Mouse (Mus musculus) kidney, adult 10 weeks (tissue): ENCODE results near the gene Gmeb2. TPM values are rescaled to one million over a fixed set of nuclear protein-coding genes. Genes with fewer than 3 reads are reported as not detected.

Experiments used
- polyA plus RNA-seq: library from polyadenylated mRNA; stranded (reverse); fragments of 350-450 nt; fragmentation: Illumina TruSeq; extraction: RNeasy Lipid Tissue Mini Kit (QIAGEN cat#74804); gene quantifications from one replicate; pipeline ENCODE4 v1.2.3, GENCODE M21; 2014; ENCODE audit warnings: low read depth, low replicate concordance

The Gmeb2 gene
- polyA plus RNA-seq: 4.6 TPM

GRCm38 (mm10) chr2:181287958-181288350 lies at the start of gene Gmeb2:
Gene Gmeb2 (minus strand): TSS chr2:181288035.

GRCm38 (mm10) chr2:181319248-181320102 lies 31.6 kb upstream of the Gmeb2 start, which contains the start of gene Rtel1:
Gene Rtel1 (plus strand): TSS chr2:181319739.

GRCm38 (mm10) chr2:181314080-181314810 lies 26.4 kb upstream of the Gmeb2 start, which contains the start of gene Stmn3:
Gene Stmn3 (minus strand): TSS chr2:181314500.

GRCm38 (mm10) chr2:181241602-181242313 lies 46.1 kb downstream of the Gmeb2 start, which contains the start of gene Helz2:
Gene Helz2 (minus strand): TSS chr2:181242027.

GRCm38 (mm10) chr2:181219538-181220216 lies 68.2 kb downstream of the Gmeb2 start, which contains the start of gene Fndc11:
Gene Fndc11 (plus strand): TSS chr2:181220013.

GRCm38 (mm10) chr2:181213021-181213445 lies 74.8 kb downstream of the Gmeb2 start, which contains the start of gene Srms:
Gene Srms (minus strand): TSS chr2:181213185.

GRCm38 (mm10) chr2:181202422-181202821 lies 85.4 kb downstream of the Gmeb2 start, which contains the start of gene Ptk6:
Gene Ptk6 (minus strand): TSS chr2:181202789.

Other genes with a start within 250 kb of the Gmeb2 start
- 4.8 TPM for gene Chrna4, start 244.5 kb downstream of the Gmeb2 start, polyA plus RNA-seq
- not detected for gene Kcnq2, start 152.7 kb downstream of the Gmeb2 start, polyA plus RNA-seq
- gene Eef1a2, start 131.0 kb downstream of the Gmeb2 start, polyA plus RNA-seq: not detected
- 4.5 TPM for gene Ppdpf, start 100.8 kb downstream of the Gmeb2 start, polyA plus RNA-seq
- gene Ptk6, start 85.2 kb downstream of the Gmeb2 start, polyA plus RNA-seq: not detected
- not detected for gene Srms, start 74.8 kb downstream of the Gmeb2 start, polyA plus RNA-seq
- not detected for gene Fndc11, start 68.0 kb downstream of the Gmeb2 start, polyA plus RNA-seq
- gene Helz2, start 46.0 kb downstream of the Gmeb2 start, polyA plus RNA-seq: 0.93 TPM
- not detected for gene Stmn3, start 26.5 kb upstream of the Gmeb2 start, polyA plus RNA-seq
- gene Rtel1, start 31.7 kb upstream of the Gmeb2 start, polyA plus RNA-seq: 4.9 TPM
- 1.1 TPM for gene Zgpat, start 76.9 kb upstream of the Gmeb2 start, polyA plus RNA-seq
- 33.3 TPM for gene Arfrp1, start 77.4 kb upstream of the Gmeb2 start, polyA plus RNA-seq
- gene Lime1, start 92.0 kb upstream of the Gmeb2 start, polyA plus RNA-seq: 1.3 TPM
- gene Zbtb46, start 171.4 kb upstream of the Gmeb2 start, polyA plus RNA-seq: 4.2 TPM
- not detected for gene Abhd16b, start 205.2 kb upstream of the Gmeb2 start, polyA plus RNA-seq
- 35.5 TPM for gene Tpd52l2, start 209.1 kb upstream of the Gmeb2 start, polyA plus RNA-seq
- gene Dnajc5, start 232.4 kb upstream of the Gmeb2 start, polyA plus RNA-seq: 32.7 TPM